Mouse (Mus musculus) embryonic facial prominence, embryonic 14.5 days (tissue): ENCODE measurements around the gene Celf5. TPM values are rescaled to one million over a fixed set of nuclear protein-coding genes. Genes with fewer than 3 reads are reported as not detected.
A peak's percentile ranks its signal among the peaks of the same experiment; 100 is the strongest.

Experiments
- ATAC-seq: fragments of 200-750 bp; cut with Nextera tagmentation; 2 replicates; pipeline ENCODE4 v1.8.0; 2017; ENCODE audit warnings: low read depth, moderate number of reproducible peaks, moderate TSS enrichment
- DNase-seq: peaks from one replicate; pipeline ENCODE4 v3.0.0-alpha.2; 2015; ENCODE audit warnings: low spot score
- H3K27ac ChIP-seq: fragments of 300-500 bp; sonication (generic); replicated peaks from 2 replicates; pipeline ENCODE4 v1.5.1; 2014; ENCODE audit warnings: low read depth, mild to moderate bottlenecking, low read length, moderate library complexity
- H3K27me3 ChIP-seq: fragments of 300-500 bp; sonication (generic); replicated peaks from 2 replicates; pipeline ENCODE4 v1.6.1; 2014; ENCODE audit warnings: low read length; ENCODE audit not compliant: control insufficient read depth, insufficient read depth
- H3K36me3 ChIP-seq: fragments of 300-500 bp; sonication (generic); 2 replicates; pipeline ENCODE4 v1.6.1; 2014; ENCODE audit warnings: low read length, mixed read lengths; ENCODE audit not compliant: control insufficient read depth, insufficient read depth
- H3K4me1 ChIP-seq: fragments of 300-500 bp; sonication (generic); 2 replicates; pipeline ENCODE4 v1.6.1; 2014; ENCODE audit warnings: antibody characterized with exemption, low read length; ENCODE audit not compliant: control insufficient read depth, insufficient read depth
- H3K4me2 ChIP-seq: fragments of 300-500 bp; sonication (generic); 2 replicates; pipeline ENCODE4 v1.6.1; 2014; ENCODE audit warnings: low read depth, mild to moderate bottlenecking, low read length, moderate library complexity, mixed read lengths
- H3K4me3 ChIP-seq: fragments of 300-500 bp; sonication (generic); 2 replicates; pipeline ENCODE4 v1.5.1; 2014; ENCODE audit warnings: low read depth, mild to moderate bottlenecking, low read length
- H3K9ac ChIP-seq: fragments of 300-500 bp; sonication (generic); 2 replicates; pipeline ENCODE4 v1.6.1; 2014; ENCODE audit warnings: low read depth, mild to moderate bottlenecking, low read length, moderate library complexity, mixed read lengths
- H3K9me3 ChIP-seq: fragments of 300-500 bp; sonication (generic); 2 replicates; pipeline ENCODE4 v1.6.1; 2016; ENCODE audit warnings: low read length; ENCODE audit not compliant: control insufficient read depth
- WGBS: fragments of 180-500 bp; shearing (Covaris S2); extraction: QIAGEN DNeasy Blood & Tissue Kit; methylation state at CpG from one replicate; pipeline ENCODE4 v1.1.7; 2014; 5-methylcytosine and 5-hydroxymethylcytosine counted together
- microRNA-seq: library from miRNA; unstranded; fragments of <30 nt; microRNA quantifications from one replicate; pipeline ENCODE4, GENCODE M21; 2016; ENCODE audit warnings: borderline number of aligned reads
- polyA plus RNA-seq: library from polyadenylated mRNA; unstranded; fragments of >200 nt; fragmentation: Nextera tagmentation; extraction: Ambion mirVana; gene quantifications from 2 replicates; pipeline ENCODE4 v1.2.1, GENCODE M21; 2014

Celf5 gene
- polyA plus RNA-seq, 1 experiment from 2014 or later: 1.9 TPM

DNA sequence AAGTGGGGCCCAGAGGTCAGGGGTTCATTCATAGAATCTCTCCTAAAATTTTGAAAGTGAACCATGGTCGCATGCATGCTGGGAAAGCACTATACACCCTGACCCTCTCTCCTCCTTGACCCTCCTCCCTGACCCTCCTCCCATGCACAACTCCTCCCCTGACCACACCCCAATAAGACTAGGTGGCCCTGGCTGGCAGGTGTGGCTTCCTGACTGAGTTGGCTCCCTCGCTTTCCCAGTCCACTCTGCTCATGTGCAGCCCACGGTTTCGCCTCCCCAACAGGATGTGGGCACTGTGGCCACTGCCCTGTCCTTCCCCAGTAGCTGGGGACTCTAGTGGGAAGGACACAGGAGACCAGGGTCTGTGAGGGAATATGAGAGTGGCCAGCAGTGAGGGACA, 72.2 kb downstream of the Celf5 start:
- Histone ChIP-seq H3K27me3 (no peaks in the 10 kb centered on the region), H3K4me2 (no peak overlapping the region), H3K9me3 (no peaks in the 10 kb centered on the region), H3K27ac (peak overlapping the region; percentile 40; the same call in 1 of the 2 replicates), H3K9ac (no peak overlapping the region), H3K4me3 (no peak overlapping the region), H3K4me1 (peaks cover 64% of the 10 kb centered on the region), H3K36me3 (peaks cover 49% of the 10 kb centered on the region)
- 56% methylated on average over 4 of the region's 4 CpGs for WGBS
- ATAC-seq: no peak
- no peak for DNase-seq

GRCm38 (mm10) chr10:81409330-81409729, 73.2 kb downstream of the Celf5 start:
- Histone ChIP-seq H3K4me3 (no peak overlapping the region), H3K36me3 (peaks cover 58% of the 10 kb centered on the region), H3K4me1 (peaks cover 56% of the 10 kb centered on the region), H3K27ac (0 out of 2 replicates have a peak overlapping the region, but pooled peaks have one; percentile 40), H3K27me3 (no peaks in the 10 kb centered on the region), H3K9me3 (no peaks in the 10 kb centered on the region), H3K9ac (no peak overlapping the region), H3K4me2 (no peak overlapping the region)
- ATAC-seq (no peak), DNase-seq (no peak)
- 21% methylated on average over 6 of the region's 8 CpGs for WGBS

Small RNA genes lying within 50 kb of the gene (microRNA-seq; reads per million reads assigned to microRNA genes)
- gene Gm25595 (not detected), gene Mir1191b (1.2 reads per million)

Other genes with a start within 250 kb of the Celf5 start
- gene Zfr2, start 249.6 kb downstream of the Celf5 start, polyA plus RNA-seq: 6.5 and 9.7 TPM in 2 replicates
- 4.9 and 5.4 TPM in 2 replicates for gene Matk, start 229.8 kb downstream of the Celf5 start, polyA plus RNA-seq
- 196 and 206 TPM in 2 replicates for gene Mrpl54, start 215.8 kb downstream of the Celf5 start, polyA plus RNA-seq
- gene Apba3, start 215.7 kb downstream of the Celf5 start, polyA plus RNA-seq: 56.0 and 61.4 TPM in 2 replicates
- gene Tjp3, start 191.1 kb downstream of the Celf5 start, polyA plus RNA-seq: 8.1 and 9.9 TPM in 2 replicates
- gene Pip5k1c, start 189.7 kb downstream of the Celf5 start, polyA plus RNA-seq: 48.4 and 56.3 TPM in 2 replicates
- gene Cactin, start 161.6 kb downstream of the Celf5 start, polyA plus RNA-seq: 27.0 and 27.5 TPM in 2 replicates
- gene Tbxa2r, start 154.0 kb downstream of the Celf5 start, polyA plus RNA-seq: 6.7 and 8.7 TPM in 2 replicates
- 0.04 and 0.14 TPM in 2 replicates for gene Gipc3, start 139.4 kb downstream of the Celf5 start, polyA plus RNA-seq
- gene Hmg20b, start 132.2 kb downstream of the Celf5 start, polyA plus RNA-seq: 66.8 and 78.7 TPM in 2 replicates
- 6.8 and 9.8 TPM in 2 replicates for gene Mfsd12, start 125.2 kb downstream of the Celf5 start, polyA plus RNA-seq
- 0.31 and 0.71 TPM in 2 replicates for gene 4930404N11Rik, start 116.9 kb downstream of the Celf5 start, polyA plus RNA-seq
- 69.5 and 90.1 TPM in 2 replicates for gene Fzr1, start 104.2 kb downstream of the Celf5 start, polyA plus RNA-seq
- 61.4 and 67.1 TPM in 2 replicates for gene Dohh, start 98.3 kb downstream of the Celf5 start, polyA plus RNA-seq
- 2.4 and 2.6 TPM in 2 replicates for gene Gm48551, start 98.2 kb downstream of the Celf5 start, polyA plus RNA-seq
- gene Gm48552, start 93.7 kb downstream of the Celf5 start, polyA plus RNA-seq: 0.77 and 0.88 TPM in 2 replicates
- gene Smim24, start 89.7 kb downstream of the Celf5 start, polyA plus RNA-seq: 3.9 and 4.1 TPM in 2 replicates
- 100.0 and 103 TPM in 2 replicates for gene Nfic, start 27.1 kb downstream of the Celf5 start, polyA plus RNA-seq
- gene Ncln, start 13.7 kb upstream of the Celf5 start, polyA plus RNA-seq: 64.7 and 82.4 TPM in 2 replicates
- gene S1pr4, start 17.4 kb upstream of the Celf5 start, polyA plus RNA-seq: 0.65 and 0.73 TPM in 2 replicates
- 3.1 and 4.5 TPM in 2 replicates for gene Gna15, start 41.5 kb upstream of the Celf5 start, polyA plus RNA-seq
- gene Gna11, start 62.5 kb upstream of the Celf5 start, polyA plus RNA-seq: 87.7 and 88.4 TPM in 2 replicates
- gene Aes, start 76.8 kb upstream of the Celf5 start, polyA plus RNA-seq: 387 and 412 TPM in 2 replicates
- gene Tle2, start 91.9 kb upstream of the Celf5 start, polyA plus RNA-seq: 30.2 and 39.4 TPM in 2 replicates
- 17.1 and 17.8 TPM in 2 replicates for gene Tle6, start 118.4 kb upstream of the Celf5 start, polyA plus RNA-seq
- 0.20 and 0.61 TPM in 2 replicates for gene BC025920, start 123.6 kb upstream of the Celf5 start, polyA plus RNA-seq
- 24.4 and 29.0 TPM in 2 replicates for gene Sirt6, start 145.1 kb upstream of the Celf5 start, polyA plus RNA-seq
- gene Ankrd24, start 145.8 kb upstream of the Celf5 start, polyA plus RNA-seq: 7.2 and 7.3 TPM in 2 replicates
- gene Gm10778, start 166.3 kb upstream of the Celf5 start, polyA plus RNA-seq: 3.3 and 3.7 TPM in 2 replicates
- 13.1 and 16.2 TPM in 2 replicates for gene Zfp433, start 222.1 kb upstream of the Celf5 start, polyA plus RNA-seq